Mouse (Mus musculus): ENCODE data around the gene Nop10. TPM values are rescaled to one million over a fixed set of nuclear protein-coding genes. Genes with fewer than 3 reads are reported as not detected.

Nop10 gene
- polyA plus RNA-seq, 1 experiment from 2014 or later: 180 TPM

DNA sequence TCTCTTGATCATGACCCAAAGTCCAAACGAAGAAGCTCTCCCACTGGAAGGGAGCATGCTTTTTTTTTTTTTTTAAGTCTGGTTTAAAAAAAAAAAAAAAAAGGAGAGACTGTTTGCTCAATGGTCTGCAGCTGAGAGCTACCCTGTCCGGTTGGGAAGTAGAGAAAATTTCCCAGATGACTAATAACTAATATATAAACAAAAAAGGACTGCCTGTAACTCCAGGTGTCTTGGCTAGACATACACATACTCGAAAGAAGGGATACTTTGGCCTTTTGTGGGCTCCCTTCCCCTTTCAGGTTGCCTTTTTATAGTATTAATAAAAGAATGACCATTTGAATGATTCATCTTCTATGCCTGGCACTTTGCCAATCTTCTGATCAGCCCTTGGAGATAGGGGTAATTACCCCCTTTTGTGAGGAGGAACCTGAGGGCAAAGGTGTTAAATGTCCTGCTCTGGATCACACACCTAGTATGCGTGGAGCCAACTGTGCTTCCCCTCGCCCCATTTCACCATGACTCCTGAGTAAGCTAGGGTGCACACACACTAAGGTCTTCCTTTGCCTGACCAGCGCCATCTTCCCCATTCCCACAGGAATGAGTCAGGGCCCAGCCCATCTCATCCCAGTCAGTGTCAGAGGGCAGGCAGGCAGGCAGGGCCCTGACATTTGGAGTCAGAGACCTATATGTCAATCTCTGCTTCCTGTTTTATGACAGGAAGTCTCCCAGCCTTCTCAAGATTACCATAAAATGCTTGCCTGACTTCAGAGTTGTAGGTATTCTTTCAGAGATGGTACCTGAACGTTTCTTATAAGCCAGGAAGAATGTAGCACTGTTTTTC lies 6.8 kb upstream of the Nop10 start:
- WGBS: 76% methylated on average over 7 of the region's 7 CpGs
- ATAC-seq (ENCODE audit: insufficient number of reproducible peaks, low FRiP score, low TSS enrichment, low read depth) (no peak), DNase-seq (ENCODE audit: low spot score) (no peak)
- Histone ChIP-seq H3K9ac (ENCODE audit: low read length) (no peak overlapping the region), H3K4me3 (ENCODE audit: low read depth, low read length) (no peak overlapping the region), H3K27ac (replicated peaks; ENCODE audit: low read depth, low read length) (no peak overlapping the region), H3K36me3 (ENCODE audit: control insufficient read depth, insufficient read depth, low read length) (no peaks in the 10 kb centered on the region), H3K9me3 (ENCODE audit: control insufficient read depth, low read length) (no peaks in the 10 kb centered on the region), H3K4me2 (ENCODE audit: low read depth, severe bottlenecking) (no peak overlapping the region), H3K27me3 (ENCODE audit: control insufficient read depth, insufficient read depth, low read length) (no peaks in the 10 kb centered on the region), H3K4me1 (ENCODE audit: control insufficient read depth, insufficient read depth, low read length) (no peaks in the 10 kb centered on the region)

GRCm38 (mm10) chr2:112259241-112259962 lies 2.3 kb upstream of the Nop10 start, which contains the start of gene Nutm1:
Nutm1 (minus strand) TSS chr2:112259291.
- Histone ChIP-seq H3K4me1 (ENCODE audit: control insufficient read depth, insufficient read depth, low read length) (no peaks in the 10 kb centered on the region), H3K4me3 (ENCODE audit: low read depth, low read length) (no peak within 1 kb of the TSS), H3K9ac (ENCODE audit: low read length) (no peak within 1 kb of the TSS), H3K36me3 (ENCODE audit: control insufficient read depth, insufficient read depth, low read length) (no peaks in the 10 kb centered on the region), H3K27me3 (ENCODE audit: control insufficient read depth, insufficient read depth, low read length) (no peaks in the 10 kb centered on the region), H3K4me2 (ENCODE audit: low read depth, severe bottlenecking) (no peak within 1 kb of the TSS), H3K9me3 (ENCODE audit: control insufficient read depth, low read length) (no peaks in the 10 kb centered on the region), H3K27ac (replicated peaks; ENCODE audit: low read depth, low read length) (no peak within 1 kb of the TSS)
- WGBS: 81% methylated on average over 10 of the region's 10 CpGs
- DNase-seq (ENCODE audit: low spot score) (no peak), ATAC-seq (ENCODE audit: insufficient number of reproducible peaks, low FRiP score, low TSS enrichment, low read depth) (no peak)

- H3K4me3 ChIP-seq (ENCODE audit: low read depth, low read length): peak overlapping the region; percentile 51
- ATAC-seq (ENCODE audit: insufficient number of reproducible peaks, low FRiP score, low TSS enrichment, low read depth): no peak
- no peak overlapping the region for H3K9ac ChIP-seq (ENCODE audit: low read length)
- H3K27ac ChIP-seq (replicated peaks; ENCODE audit: low read depth, low read length): no peak overlapping the region
- H3K27me3 ChIP-seq (ENCODE audit: control insufficient read depth, insufficient read depth, low read length): no peaks in the 10 kb centered on the region
- H3K9me3 ChIP-seq (ENCODE audit: control insufficient read depth, low read length): no peaks in the 10 kb centered on the region
- WGBS: 29% methylated on average over 4 of the region's 4 CpGs
- no peaks in the 10 kb centered on the region; the same call in 1 of the 2 replicates for H3K4me1 ChIP-seq (ENCODE audit: control insufficient read depth, insufficient read depth, low read length)
- no peak for DNase-seq (ENCODE audit: low spot score)
- H3K36me3 ChIP-seq (ENCODE audit: control insufficient read depth, insufficient read depth, low read length): no peaks in the 10 kb centered on the region
- peak overlapping the region; percentile 45 for H3K4me2 ChIP-seq (ENCODE audit: low read depth, severe bottlenecking)
These were observed 1.1 kb downstream of the Nop10 start for GRCm38 (mm10) chr2:112262779-112263295.

- DNase-seq (ENCODE audit: low spot score) (no peak), ATAC-seq (ENCODE audit: insufficient number of reproducible peaks, low FRiP score, low TSS enrichment, low read depth) (no peak)
- no peak overlapping the region for H3K4me3 ChIP-seq (ENCODE audit: low read depth, low read length)
- H3K4me1 ChIP-seq (ENCODE audit: control insufficient read depth, insufficient read depth, low read length): no peaks in the 10 kb centered on the region; the same call in 1 of the 2 replicates
- H3K4me2 ChIP-seq (ENCODE audit: low read depth, severe bottlenecking): no peak overlapping the region
- H3K9me3 ChIP-seq (ENCODE audit: control insufficient read depth, low read length): no peaks in the 10 kb centered on the region
- H3K27me3 ChIP-seq (ENCODE audit: control insufficient read depth, insufficient read depth, low read length): no peaks in the 10 kb centered on the region
- H3K9ac ChIP-seq (ENCODE audit: low read length): no peak overlapping the region
- H3K36me3 ChIP-seq (ENCODE audit: control insufficient read depth, insufficient read depth, low read length): no peaks in the 10 kb centered on the region
- H3K27ac ChIP-seq (replicated peaks; ENCODE audit: low read depth, low read length): no peak overlapping the region
- 81% methylated on average over 4 of the region's 4 CpGs for WGBS
These were observed 2.6 kb downstream of the Nop10 start for GRCm38 (mm10) chr2:112264364-112264763.

DNA sequence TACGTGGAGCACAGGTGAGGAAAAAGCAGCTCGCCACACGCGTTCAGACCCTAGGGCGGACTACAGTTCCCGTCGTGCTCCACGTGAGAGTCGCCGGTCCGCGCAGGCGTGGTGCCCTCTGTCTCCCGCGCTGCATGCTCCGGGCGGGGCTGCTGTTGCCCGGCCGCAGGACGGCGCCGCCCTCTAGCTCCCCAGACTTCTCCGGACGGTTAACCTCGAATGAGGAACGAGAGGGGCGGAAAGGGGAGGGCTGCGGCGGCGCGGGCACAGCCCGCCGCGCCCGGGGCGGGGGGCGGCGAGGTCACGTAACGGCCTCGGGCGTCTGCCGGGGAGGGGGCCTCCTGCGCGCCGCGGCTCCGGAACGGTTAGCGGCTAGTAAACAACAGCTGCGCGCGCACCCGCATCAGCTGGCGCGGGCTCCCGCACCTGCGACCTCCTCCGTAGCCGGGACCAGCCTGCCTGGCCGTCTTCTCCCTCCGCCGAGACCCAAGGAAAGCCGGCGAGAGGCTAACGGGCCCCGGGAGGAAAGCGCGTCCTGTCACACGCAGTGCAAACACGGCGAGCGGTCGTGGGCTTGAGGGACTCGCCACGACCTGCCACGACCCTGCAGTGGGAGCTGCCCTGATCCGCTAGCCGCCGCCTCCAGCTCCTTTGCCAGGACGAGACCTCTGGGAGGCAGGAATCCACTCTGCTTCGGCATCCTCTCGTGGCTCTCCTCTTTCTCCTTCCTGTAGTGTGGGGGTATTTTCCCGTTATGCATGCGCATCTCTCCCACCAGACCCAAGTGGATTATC lies 3.9 kb downstream of the Nop10 start, which contains the start of gene Slc12a6:
TSS of gene Slc12a6 (plus strand) at position 378 of the 794 bp plus-strand sequence.
- ATAC-seq (ENCODE audit: insufficient number of reproducible peaks, low FRiP score, low TSS enrichment, low read depth) (peak; percentile 95), DNase-seq (ENCODE audit: low spot score) (peak; percentile 92)
- no peaks in the 10 kb centered on the region; the same call in 1 of the 2 replicates for H3K4me1 ChIP-seq (ENCODE audit: control insufficient read depth, insufficient read depth, low read length)
- no peaks in the 10 kb centered on the region for H3K27me3 ChIP-seq (ENCODE audit: control insufficient read depth, insufficient read depth, low read length)
- H3K4me3 ChIP-seq (ENCODE audit: low read depth, low read length): peak within 1 kb of the TSS; percentile 72
- peak within 1 kb of the TSS; percentile 86 for H3K4me2 ChIP-seq (ENCODE audit: low read depth, severe bottlenecking)
- H3K27ac ChIP-seq (replicated peaks; ENCODE audit: low read depth, low read length): peak within 1 kb of the TSS; percentile 70
- H3K9ac ChIP-seq (ENCODE audit: low read length): peak within 1 kb of the TSS; percentile 74
- WGBS: under 1% methylated on average over 79 of the region's 85 CpGs
- H3K36me3 ChIP-seq (ENCODE audit: control insufficient read depth, insufficient read depth, low read length): no peaks in the 10 kb centered on the region
- no peaks in the 10 kb centered on the region for H3K9me3 ChIP-seq (ENCODE audit: control insufficient read depth, low read length)

GRCm38 (mm10) chr2:112266242-112266592 lies 4.5 kb downstream of the Nop10 start, which contains the start of gene Gm21985:
Gm21985 (plus strand) TSS chr2:112266314.
- peak within 1 kb of the TSS; percentile 74 for H3K9ac ChIP-seq (ENCODE audit: low read length)
- peak within 1 kb of the TSS; percentile 72 for H3K4me3 ChIP-seq (ENCODE audit: low read depth, low read length)
- peak within 1 kb of the TSS; percentile 70 for H3K27ac ChIP-seq (replicated peaks; ENCODE audit: low read depth, low read length)
- peak; percentile 29 for ATAC-seq (ENCODE audit: insufficient number of reproducible peaks, low FRiP score, low TSS enrichment, low read depth)
- no peaks in the 10 kb centered on the region; the same call in 1 of the 2 replicates for H3K4me1 ChIP-seq (ENCODE audit: control insufficient read depth, insufficient read depth, low read length)
- no peaks in the 10 kb centered on the region for H3K9me3 ChIP-seq (ENCODE audit: control insufficient read depth, low read length)
- WGBS: 2% methylated on average over 11 of the region's 11 CpGs
- no peaks in the 10 kb centered on the region for H3K36me3 ChIP-seq (ENCODE audit: control insufficient read depth, insufficient read depth, low read length)
- no peaks in the 10 kb centered on the region for H3K27me3 ChIP-seq (ENCODE audit: control insufficient read depth, insufficient read depth, low read length)
- H3K4me2 ChIP-seq (ENCODE audit: low read depth, severe bottlenecking): peak within 1 kb of the TSS; percentile 86
- DNase-seq (ENCODE audit: low spot score): no peak

- 52% methylated on average over 10 of the region's 10 CpGs for WGBS
- Histone ChIP-seq H3K36me3 (ENCODE audit: control insufficient read depth, insufficient read depth, low read length) (no peaks in the 10 kb centered on the region), H3K4me2 (ENCODE audit: low read depth, severe bottlenecking) (peak overlapping the region; percentile 86), H3K9ac (ENCODE audit: low read length) (no peak overlapping the region), H3K4me1 (ENCODE audit: control insufficient read depth, insufficient read depth, low read length) (no peaks in the 10 kb centered on the region; the same call in 1 of the 2 replicates), H3K4me3 (ENCODE audit: low read depth, low read length) (peak overlapping the region; percentile 72; the same call in 1 of the 2 replicates), H3K9me3 (ENCODE audit: control insufficient read depth, low read length) (no peaks in the 10 kb centered on the region), H3K27ac (replicated peaks; ENCODE audit: low read depth, low read length) (no peak overlapping the region), H3K27me3 (ENCODE audit: control insufficient read depth, insufficient read depth, low read length) (no peaks in the 10 kb centered on the region)
- ATAC-seq (ENCODE audit: insufficient number of reproducible peaks, low FRiP score, low TSS enrichment, low read depth) (no peak), DNase-seq (ENCODE audit: low spot score) (no peak)
These were observed 5.1 kb downstream of the Nop10 start for GRCm38 (mm10) chr2:112266780-112267179.

All from limb, embryonic 11.5 days (tissue).